Mouse (Mus musculus): ENCODE results near the gene Srbd1. TPM values are rescaled to one million over a fixed set of nuclear protein-coding genes. Genes with fewer than 3 reads are reported as not detected.
A peak's percentile ranks its signal among the peaks of the same experiment; 100 is the strongest.

Gene Srbd1
- total RNA-seq, 4 experiments from 2014 or later = 12.3 to 15.3 (median 13.9) TPM

DNA sequence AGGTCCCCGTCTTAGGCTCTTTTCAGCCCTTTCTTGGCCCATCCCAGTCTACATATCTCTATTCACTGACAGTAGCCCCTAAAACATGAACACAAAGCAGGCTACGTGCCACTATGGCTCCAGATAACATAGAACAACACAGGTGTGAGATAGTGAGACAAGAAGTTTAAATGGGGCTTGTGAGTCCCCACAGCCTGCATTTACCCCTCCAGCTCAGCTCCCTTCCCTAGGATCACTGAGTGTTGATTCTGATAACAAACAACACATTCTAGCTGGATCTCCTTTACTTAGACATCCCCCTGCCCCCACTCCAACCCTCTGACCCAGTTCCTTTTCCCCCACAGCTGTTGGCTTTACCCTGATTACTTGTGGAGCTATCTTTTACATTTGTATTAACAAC lies 158.8 kb downstream of the Srbd1 start:
- DNase-seq (ENCODE audit: low spot score in 2 of 2) = no peak

DNA sequence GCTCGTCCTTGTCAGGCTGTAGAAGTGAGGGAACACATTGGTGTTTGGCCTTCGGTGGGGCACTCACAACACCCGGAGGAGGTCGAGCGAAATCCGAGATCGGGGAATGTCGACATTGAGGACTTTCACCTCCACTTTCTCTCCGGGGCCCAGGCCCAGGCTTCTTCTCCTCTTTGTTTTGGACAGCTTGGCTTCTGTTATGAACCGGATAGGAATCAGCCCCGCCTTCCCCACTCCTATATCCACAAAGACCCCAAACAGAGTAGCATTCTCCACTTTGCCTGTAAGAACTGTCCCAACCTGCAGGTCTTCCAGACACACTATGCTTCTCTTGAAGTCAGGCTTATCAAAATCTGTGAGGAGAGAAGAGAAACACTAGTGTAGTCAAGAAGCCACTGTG lies 159.8 kb downstream of the Srbd1 start:
- no peak for DNase-seq (ENCODE audit: low spot score in 2 of 2)

DNA sequence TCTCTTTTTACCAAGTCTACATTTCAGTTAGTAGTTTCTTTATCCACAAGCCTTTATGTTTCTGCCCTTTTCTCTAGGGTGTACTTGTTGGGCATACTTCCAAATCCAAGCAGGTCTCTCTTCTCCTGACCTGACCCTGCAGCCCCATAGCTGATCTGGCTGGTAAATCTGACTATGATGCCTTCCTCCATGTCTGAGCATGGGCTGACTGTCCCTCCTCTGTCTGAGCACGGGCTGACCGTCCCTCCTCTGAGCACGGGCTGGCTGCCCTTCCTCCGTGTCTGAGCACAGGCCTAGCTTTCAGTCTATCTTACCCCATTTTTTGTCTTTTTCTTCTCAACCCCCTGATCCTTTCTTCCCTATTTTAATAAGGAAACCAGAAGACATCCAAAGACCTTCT lies 162.7 kb downstream of the Srbd1 start:
- no peak for DNase-seq (ENCODE audit: low spot score in 2 of 2)

- DNase-seq (ENCODE audit: low spot score in 2 of 2) = no peak
These were observed 163.1 kb downstream of the Srbd1 start for GRCm38 (mm10) chr17:85981869-85982268.

- no peak for DNase-seq (ENCODE audit: low spot score in 2 of 2)
These were observed 166.1 kb downstream of the Srbd1 start for GRCm38 (mm10) chr17:85978876-85979275.

- DNase-seq (ENCODE audit: low spot score in 2 of 2) = no peak
These were observed 169.9 kb downstream of the Srbd1 start for GRCm38 (mm10) chr17:85975077-85975476.

GRCm38 (mm10) chr17:85974591-85974990 lies 170.4 kb downstream of the Srbd1 start:
- DNase-seq (ENCODE audit: low spot score in 2 of 2) = no peak

GRCm38 (mm10) chr17:85971120-85971519 lies 173.9 kb downstream of the Srbd1 start:
- DNase-seq (ENCODE audit: low spot score in 2 of 2) = no peak

DNA sequence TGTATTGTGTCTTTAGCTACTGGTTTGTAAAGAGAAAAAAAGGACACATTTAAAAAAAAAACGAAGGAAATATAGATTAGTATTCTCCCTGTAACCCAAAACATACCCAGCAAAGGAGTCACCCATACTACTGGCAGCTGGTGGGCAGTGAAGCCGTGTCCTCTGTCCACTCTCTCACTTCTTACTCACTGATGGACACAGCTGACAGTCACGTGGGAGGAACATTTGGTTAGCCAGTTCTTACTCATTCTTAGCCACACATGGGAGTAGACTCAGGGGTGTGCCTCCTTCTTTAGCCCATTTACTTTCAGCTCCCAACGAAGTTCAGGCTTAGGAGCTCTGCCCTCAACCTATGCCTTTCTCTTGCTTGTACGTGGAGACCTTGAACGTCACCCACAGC lies 183.3 kb downstream of the Srbd1 start:
- DNase-seq (ENCODE audit: low spot score in 2 of 2) = no peak

- DNase-seq (ENCODE audit: low spot score in 2 of 2) = no peak
These were observed 193.2 kb downstream of the Srbd1 start for GRCm38 (mm10) chr17:85951771-85952170.

DNA sequence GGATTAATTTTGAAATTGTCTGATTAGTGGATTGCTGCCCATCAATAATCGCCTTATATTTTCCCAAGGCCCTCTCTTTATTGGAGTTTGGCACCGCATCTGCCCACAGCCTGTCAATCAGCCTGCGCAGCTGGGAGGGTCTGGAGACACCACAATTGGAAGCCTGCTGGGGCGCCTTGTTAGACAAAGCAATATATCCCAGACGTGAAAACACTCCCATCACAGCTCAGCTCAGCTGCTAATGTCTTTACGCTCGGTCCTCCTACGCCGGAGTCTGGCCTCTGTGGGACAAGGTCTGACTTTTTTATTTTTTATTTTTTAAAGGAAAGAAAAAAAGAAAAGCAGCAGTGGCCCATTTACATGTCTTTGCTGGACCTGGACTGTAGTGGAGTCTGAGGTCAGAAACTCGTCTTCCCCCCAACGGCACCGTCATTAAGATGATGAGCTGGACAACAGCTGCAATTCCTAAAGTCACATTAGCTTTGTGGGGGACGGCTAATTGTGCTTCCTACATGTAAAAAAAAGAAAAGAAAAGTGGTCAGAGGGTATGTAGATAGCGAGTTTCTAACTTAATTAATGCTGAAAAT lies 195.0 kb downstream of the Srbd1 start:
- DNase-seq (ENCODE audit: low spot score in 2 of 2) = no peak

DNA sequence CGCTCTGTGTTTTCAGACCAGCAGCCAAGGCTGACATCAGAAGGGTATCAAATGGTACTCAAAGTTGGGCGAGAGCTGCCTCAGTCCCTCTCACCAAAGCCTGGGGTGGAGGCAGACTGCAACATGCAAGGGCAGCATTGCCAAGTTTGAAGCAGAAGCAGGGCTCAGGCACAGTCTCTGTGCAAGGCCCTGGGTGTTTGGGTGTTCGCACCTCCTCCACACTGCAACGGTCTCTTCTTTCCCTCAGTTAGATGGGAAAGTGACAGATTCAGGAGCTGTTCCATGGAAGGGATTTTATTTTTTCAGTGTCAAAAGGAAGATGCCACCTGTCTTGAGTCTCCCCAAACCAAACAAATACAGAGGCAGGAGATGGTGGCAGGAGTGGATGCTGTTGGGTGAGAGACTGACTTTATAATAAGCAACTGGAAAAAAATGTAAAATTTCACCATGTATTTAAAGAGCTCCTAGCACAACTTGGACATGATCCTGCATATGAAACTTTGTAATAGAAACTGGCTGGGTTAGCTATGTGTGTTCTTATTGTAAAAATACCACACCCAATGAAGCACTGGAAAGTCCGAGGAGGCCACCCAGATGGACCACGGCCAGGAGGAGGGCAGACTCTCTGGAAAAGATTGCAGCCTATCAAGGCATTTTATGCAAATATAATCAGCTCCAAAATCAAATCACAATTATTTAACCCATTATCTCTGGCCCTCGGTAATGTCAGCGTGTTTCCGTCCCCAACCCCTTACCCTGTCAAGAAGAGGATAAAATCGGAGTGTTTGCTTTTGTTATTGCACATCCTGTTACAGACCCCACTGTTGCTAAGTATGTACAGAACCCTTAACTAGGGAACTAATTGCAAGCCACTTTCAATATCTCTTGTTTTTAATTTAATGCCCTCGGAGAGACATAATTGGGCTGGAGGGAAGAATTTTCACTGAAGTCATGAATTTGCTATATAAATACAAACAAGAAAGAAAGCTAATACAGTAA lies 195.8 kb downstream of the Srbd1 start:
- DNase-seq (ENCODE audit: low spot score in 2 of 2) = peak in 1 of 2 experiments; percentile 29

- no peak for DNase-seq (ENCODE audit: low spot score in 2 of 2)
These were observed 200.2 kb downstream of the Srbd1 start for GRCm38 (mm10) chr17:85944726-85945125.

DNA sequence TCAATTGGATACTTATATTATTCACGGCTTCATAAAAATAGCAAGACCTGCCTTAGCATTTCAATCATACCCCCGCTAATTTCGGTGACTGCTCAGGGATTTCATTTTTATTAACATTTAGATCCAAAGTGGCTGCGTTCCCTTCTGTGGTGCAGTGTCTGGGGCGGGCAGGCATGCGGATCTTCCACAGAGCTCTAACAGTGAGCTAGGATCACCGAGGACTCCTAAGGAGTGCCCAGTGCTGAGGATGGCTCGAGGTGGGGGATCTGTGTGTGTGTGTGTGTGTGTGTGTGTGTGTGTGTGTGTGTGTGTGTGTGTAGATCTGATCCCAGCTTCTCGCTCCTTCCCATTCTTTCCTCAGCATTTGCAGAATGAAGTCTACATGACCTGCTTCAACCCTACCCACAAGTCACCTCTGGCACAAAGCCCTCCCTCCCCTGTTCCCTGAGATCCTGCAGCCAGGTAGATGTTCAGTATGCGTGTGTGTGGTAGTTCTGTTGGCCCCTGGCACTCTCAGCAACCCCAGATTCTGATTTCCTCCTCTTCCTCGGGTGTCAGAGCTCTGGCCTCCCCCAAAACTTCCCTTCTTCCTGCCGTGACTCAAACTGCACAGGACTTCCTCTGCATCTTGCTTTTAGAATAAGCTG lies 200.9 kb downstream of the Srbd1 start:
- no peak for DNase-seq (ENCODE audit: low spot score in 2 of 2)

- no peak for DNase-seq (ENCODE audit: low spot score in 2 of 2)
These were observed 201.4 kb downstream of the Srbd1 start for GRCm38 (mm10) chr17:85943551-85943981.

DNA sequence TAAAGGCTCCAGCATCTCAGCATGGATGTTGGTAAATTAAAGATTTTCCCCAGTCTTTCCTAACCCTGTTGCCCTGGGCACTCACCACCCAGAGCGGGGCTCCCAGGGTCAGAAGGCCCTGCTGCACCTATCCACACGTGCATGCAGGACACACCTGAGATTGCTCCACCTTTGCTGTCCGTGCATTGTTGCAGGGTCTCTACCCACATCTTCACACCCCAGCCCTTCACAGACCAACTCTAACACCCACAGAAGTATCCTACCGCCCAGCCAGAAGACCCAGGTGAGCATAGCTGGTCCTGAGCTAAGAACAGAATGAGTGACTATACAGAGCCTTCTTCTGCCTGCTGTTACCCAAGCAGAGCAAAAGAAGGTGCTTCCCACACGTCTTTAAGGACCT lies 201.9 kb downstream of the Srbd1 start:
- no peak for DNase-seq (ENCODE audit: low spot score in 2 of 2)

DNA sequence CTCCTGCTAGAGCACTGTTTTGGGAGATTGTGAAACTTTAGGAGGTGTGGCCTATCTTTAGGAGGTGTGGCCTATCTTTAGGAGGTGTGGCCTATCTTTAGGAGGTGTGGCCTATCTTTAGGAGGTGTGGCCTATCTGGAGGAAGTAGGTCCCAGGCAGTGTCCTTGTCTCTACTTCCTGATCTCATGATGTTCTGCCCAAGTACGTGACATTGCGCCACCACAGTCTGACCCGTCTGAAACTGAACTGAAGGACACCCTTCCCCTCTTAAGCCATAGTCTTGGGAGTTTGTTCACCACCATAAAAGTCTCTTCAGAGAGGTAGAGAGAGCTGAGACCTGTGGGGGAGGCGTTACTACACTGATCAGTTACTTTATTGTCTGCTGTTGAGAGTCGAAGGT lies 202.9 kb downstream of the Srbd1 start:
- DNase-seq (ENCODE audit: low spot score in 2 of 2) = no peak

- no peak for DNase-seq (ENCODE audit: low spot score in 2 of 2)
These were observed 203.7 kb downstream of the Srbd1 start for GRCm38 (mm10) chr17:85941141-85941738.

GRCm38 (mm10) chr17:85937131-85937530 lies 207.8 kb downstream of the Srbd1 start:
- DNase-seq (ENCODE audit: low spot score in 2 of 2) = no peak

DNA sequence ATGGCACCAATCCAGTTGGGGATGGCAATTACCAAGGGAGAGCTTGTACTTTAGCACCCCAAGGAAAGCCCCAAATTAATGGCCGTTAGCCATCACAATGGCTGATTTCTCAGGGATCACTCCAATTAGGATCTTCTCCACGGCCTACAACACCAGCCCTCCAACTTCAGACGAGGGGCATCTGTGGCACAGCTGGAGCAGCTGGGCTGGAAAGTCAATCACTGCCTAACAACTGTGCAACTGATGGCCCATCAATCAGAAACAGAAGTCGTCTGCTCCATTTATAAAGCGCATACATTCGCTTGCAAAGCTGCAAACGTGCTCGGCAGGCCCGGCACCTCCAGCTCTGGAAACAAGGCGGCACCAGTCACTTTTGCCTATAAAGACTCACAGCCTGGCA lies 209.7 kb downstream of the Srbd1 start:
- DNase-seq (ENCODE audit: low spot score in 2 of 2) = no peak

Measured in left cerebral cortex, adult 8-10 months (tissue).